Mouse (Mus musculus): ENCODE measurements at regions not wholly inside any gene's neighbourhood (a gene's known extent, or its start where the extent isn't known, plus 50 kb on each side); places are given as distances from the start of the nearest gene placed in this dataset.

DNA sequence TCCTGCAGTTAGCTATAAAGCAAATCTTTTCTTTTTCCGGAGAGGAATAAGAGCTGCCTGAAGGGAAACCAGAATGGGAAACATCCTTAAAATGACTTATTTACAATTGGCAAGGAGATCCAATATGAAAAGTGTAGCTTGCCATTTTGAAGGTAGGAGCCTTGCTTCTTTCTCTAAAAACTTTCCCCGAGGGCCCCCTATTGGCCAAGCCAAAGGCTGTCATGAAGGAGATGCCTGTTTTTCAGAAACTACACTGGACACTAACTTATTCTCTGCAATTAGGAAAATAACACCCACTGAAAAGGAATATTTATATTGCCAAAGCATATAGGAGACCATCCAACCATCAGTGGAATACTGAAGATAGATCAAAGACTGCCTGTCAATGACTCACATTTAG, 312.8 kb upstream of the Thrb start:
- no peak for DNase-seq
- intact Hi-C loops (cut with DNase I; ENCODE audit: low total_unique reads) = no loop called here

DNA sequence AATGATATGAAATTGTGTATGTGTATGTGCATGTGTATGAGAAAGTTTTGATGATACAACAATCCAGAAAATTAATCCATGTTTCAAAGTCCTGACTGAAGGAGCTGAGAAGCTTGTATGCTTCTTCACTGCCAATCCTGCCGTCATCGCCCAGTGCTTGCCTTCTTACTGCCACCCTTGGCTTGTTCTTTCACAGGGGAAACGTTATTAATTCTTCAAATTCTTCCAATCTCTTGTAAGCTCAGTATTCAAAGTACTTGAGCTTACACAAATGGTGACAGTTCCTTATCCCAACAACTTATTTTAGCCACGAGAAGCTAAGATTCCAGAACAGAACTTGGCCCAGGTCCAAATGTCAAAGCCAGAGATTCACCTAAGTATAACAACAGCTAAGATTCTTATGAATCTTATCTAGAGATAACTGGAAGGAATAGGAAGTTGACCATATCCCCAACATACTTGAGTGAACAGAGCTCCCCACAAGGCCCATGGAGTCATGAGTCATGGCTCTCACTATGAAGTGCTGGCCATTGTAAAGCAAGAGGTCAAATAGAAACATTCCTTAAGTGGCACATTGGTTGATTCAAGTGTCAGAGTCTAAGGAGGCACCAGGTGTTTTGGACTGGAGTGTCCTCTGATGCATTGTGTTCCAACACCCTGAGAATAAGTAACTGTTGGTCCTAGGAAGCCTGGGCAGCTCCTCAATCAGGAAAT, 307.6 kb upstream of the Thrb start:
- no peak for DNase-seq
- intact Hi-C loops (cut with DNase I; ENCODE audit: low total_unique reads) = no loop called here

DNA sequence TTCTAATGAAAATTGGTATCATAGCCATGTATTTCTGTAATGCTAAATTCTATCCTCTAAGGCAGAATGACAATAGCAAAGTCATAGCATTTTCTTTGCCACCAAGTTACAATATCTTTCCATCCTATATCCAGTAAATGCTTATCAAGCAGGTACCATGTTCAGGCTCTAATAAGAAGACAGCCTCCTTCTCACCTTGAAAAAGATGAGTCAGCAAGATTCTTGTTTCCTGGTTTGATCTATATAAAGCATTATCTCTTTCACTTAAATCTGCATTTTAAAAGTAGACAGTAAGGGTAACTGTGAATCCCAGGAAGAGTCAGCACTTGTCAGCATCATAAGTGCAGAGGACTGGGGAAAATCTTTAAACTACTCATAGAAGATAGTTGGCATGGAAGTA, 298.2 kb upstream of the Thrb start:
- intact Hi-C loops (cut with DNase I; ENCODE audit: low total_unique reads) = no loop called here
- DNase-seq = no peak

DNA sequence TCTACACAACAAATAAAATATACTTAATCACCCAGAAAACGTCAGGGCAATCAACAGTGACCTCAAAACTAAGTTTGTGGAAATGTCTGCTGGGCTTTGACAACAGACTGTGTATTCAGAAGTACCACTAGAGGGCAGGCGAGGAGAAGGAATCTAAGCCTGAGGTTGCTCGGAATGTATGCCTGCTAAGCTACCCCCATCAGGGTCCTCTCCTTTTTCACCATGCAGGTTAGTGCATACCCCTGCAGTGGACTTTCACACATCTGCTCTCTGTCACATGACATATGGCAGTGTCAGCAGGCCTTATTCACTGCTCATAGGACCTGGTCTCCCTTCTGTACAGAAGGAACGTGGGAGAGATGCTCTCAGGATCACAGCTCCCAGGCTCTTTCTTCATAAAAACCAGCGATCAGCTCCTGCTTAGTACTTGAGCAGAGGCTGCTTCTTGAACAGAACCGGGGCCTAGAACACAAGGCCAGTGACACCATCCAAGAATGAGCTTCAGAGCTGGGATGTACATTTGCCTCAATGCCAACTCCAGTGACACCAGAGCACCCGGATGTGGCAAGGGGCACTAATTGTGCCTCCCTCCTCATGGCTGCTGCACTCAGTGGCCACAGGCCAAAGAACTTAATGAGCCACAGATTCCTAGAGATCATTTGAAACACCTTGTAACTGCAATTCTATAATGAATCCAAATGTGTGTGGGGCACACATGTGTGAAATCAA, 257.1 kb upstream of the Thrb start:
- peak; percentile 5 for DNase-seq

DNA sequence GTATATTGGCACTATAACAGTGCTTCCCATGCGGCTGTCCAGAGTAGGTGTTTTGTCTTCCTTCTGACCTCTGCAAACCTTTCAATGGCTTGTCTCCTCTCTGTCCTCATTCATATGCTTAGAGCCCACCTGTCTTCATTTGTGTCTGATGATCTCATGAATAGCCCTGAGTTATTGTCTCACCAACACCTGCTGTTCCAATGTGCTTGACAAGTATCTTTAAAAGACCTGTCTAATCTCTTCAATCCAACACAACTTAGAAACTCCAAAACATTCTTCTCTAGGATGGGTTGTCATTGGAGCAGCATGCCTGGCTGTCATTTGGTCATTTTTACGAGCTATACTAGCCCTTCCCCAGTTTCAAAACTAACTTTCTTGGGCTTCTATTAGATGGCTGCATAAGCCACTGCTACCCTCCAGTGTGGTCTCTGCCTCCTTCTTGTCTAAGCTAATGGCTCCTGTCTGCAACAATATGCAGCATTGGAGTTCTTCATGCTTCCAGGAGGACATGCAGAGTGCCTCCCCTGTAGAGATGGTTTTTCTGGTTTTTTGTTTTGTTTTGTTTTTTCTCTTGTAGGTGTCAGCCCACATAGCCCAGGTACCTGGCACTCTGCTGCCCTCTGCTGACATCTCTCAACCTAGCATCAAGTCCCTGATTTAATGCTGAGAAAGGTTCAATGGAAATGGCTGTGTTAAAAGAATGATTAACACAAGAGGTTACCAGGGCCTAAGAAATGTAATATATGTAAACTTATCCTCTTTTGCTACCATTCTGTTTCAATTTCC, 254.3 kb upstream of the Thrb start:
- intact Hi-C loops (cut with DNase I; ENCODE audit: low total_unique reads) = no loop called here

More for the DNA sequence above, 257.1 kb upstream of the Thrb start:
- intact Hi-C loops (cut with DNase I; ENCODE audit: low total_unique reads) = no loop called here

DNA sequence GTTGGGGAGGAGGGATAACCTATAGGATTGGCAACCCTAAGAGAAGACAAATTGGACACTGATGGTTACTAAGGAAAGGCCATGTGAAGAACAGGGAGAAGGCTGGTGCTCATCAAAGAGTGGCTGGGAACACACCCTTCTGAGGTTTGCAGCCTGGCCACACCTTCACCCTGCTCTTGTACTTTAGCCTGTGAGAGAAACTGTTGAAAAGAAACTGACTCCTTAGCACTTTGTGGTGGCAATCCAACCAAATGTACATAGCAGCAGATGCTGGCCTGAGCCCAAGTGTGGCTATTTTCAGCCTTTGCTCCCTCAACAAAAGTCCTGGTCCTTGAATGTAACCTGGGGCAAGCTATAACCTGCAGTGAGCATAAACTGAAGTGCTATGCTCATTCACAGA, 253.2 kb upstream of the Thrb start:
- intact Hi-C loops (cut with DNase I; ENCODE audit: low total_unique reads) = no loop called here
- no peak for DNase-seq

More for the DNA sequence above, 254.3 kb upstream of the Thrb start:
- peak; percentile 10 for DNase-seq

DNA sequence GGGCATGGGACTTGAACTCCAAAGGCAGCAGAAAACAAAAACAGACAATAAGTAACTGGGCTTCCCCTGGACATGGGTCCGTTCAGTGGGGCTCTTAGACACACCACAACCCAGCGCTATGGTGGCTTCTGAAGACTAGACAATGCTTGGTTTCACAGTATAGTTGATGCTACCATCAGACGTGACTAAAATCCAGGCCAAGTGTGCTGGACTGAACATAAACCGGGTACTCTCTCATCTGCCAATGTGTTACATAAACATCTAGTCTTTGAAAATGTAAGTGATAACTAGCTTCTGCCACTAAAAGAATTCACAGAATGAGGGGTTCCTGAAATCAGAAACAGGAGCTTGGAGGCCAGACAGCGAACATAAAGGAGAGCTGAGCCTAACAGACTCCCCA, 251.7 kb upstream of the Thrb start:
- intact Hi-C loops (cut with DNase I; ENCODE audit: low total_unique reads) = no loop called here
- DNase-seq = no peak

DNA sequence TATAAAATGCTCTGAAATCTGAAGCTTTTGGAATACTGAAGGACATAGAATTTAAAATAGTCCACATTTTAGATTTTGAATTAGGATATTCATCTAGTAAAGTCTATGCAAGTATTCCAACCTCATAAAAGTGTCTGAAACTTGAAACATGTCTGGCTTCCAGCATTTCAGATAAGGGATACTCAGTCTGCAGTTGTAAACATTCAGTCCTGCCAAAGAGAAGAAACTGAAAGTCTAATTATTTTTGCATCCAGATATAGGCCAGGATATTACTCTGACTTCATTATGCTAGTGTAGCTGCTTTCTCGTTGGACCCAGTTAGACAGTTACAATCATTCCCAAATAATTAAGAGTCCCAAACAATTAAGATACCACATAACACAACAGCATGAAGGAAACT, 251.2 kb upstream of the Thrb start:
- no peak for DNase-seq
- intact Hi-C loops (cut with DNase I; ENCODE audit: low total_unique reads) = no loop called here

DNA sequence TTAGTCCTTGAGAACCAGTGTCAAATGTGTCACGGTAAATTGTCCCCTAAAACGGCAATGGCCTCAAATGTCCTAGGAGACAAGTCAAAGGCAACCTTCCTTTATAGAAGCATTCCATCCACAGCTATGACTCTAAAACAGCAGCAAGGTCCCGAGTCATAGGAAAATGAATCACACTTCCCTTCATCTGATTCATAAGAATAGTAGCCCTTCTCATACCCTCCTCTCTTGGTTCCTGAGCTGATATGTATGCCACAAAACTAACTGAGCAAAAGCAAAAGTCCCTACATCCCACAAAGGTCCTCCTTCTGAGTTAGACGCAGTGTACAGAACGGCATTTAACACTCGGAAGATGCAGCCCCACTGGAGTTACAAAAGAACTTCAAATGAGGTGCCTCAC, 250.6 kb upstream of the Thrb start:
- no peak for DNase-seq
- intact Hi-C loops (cut with DNase I; ENCODE audit: low total_unique reads) = no loop called here

DNA sequence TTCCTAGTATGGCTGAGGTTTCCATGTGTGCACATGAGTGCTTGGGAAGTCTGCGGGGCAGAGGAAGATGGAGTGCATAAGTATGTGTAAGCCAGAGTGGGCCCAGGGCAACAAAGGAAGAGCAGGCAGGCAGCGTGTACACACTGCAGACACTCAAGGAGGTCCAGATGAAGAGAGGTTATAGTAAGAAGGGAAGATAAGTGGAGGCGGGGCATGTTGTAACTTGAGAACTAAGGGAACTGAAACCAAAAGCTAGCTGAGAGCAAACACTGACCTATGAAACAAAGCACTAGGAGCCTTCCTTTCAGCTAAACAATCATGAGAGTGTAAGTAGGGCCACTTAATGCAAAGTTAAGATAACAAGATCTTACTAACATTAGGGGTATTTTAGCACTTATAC, 249.3 kb upstream of the Thrb start:
- intact Hi-C loops (cut with DNase I; ENCODE audit: low total_unique reads) = no loop called here
- no peak for DNase-seq

DNA sequence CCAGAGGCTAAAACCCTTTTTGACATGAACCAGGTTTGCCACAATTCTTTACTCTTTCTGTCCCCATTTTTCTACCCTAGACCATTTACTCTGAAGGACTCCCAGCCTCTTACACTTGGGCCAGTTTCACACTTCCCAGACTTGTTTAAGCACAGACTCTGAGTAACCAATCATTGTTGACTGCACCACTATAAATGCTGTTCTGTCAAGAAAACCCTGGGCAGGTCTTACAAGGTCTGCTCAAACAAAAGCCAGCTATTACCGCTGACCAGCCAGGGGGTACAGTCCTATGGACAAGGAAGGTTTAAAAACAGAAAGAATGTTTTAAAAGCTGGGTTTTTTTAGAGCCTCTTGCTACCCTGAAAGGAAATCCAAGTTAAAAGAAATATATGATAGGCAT, 248.8 kb upstream of the Thrb start:
- no peak for DNase-seq
- intact Hi-C loops (cut with DNase I; ENCODE audit: low total_unique reads) = no loop called here

DNA sequence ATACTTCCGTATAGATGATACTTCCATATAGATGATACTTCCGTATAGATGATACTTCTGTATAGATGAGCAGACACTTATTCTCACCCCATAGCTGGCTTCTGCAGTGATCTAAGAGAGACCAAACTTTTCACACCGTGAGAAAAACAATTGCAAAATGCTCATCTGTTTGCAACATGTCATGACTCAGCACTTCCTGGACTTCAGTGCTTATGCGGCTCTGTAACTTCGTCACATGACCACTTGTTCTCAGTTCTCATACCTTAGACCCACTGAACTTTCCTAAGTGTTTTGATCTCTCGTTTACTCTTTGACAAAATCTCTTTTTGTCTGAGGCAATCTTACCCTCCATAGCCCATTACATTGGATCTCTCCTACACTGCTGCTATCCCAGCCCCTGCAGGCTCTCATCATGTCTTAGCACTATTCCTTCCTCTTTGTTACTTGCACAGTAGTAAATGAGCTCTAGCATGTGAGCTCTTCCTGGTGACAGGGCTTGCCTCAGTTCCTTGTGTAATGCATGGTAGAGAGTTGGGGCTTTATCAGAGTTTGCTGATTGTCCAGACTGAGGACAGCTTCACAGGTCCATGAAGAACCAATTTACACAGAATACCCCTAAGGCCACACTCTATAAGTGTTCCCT, 245.7 kb upstream of the Thrb start:
- no peak for DNase-seq
- intact Hi-C loops (cut with DNase I; ENCODE audit: low total_unique reads) = no loop called here

DNA sequence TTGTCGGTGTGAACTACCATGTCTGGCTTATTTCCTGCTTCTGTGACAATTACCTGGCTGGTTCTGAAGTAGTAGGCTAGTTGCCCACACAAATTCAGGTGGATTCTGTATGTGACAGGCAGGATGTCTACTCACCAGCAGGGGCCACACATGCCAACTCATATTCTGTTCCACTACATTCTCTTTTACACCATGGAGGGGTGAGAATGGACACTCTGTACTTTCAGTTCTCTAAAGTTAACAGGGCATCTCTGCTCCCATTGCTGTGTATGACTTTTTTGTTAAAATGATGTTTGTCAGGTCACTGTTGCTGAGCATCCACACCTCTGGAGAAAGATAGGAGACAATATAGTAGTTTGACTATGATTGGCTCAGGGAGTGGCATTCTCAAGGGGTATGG, 232.3 kb upstream of the Thrb start:
- DNase-seq = no peak
- intact Hi-C loops (cut with DNase I; ENCODE audit: low total_unique reads) = no loop called here

DNA sequence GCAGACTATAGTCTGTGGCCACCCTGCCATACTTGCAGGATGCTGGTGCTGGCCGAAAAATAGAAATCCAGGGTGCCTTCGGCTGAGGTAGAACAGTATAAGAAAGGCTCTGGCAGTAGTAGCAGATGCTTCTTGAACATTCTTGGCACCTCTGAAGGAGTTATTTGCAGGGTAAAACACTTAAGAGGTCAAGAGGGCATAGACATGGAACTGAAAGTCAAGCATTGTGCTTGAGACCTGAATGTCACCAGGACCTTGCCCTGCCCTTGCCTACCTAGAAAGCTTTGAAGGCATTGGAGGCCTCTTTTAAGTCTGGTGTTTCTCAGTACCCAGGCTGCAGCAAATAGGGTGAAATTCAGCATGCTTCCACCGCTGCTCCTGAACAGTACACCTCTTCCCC, 230.9 kb upstream of the Thrb start:
- DNase-seq = no peak
- intact Hi-C loops (cut with DNase I; ENCODE audit: low total_unique reads) = no loop called here

DNA sequence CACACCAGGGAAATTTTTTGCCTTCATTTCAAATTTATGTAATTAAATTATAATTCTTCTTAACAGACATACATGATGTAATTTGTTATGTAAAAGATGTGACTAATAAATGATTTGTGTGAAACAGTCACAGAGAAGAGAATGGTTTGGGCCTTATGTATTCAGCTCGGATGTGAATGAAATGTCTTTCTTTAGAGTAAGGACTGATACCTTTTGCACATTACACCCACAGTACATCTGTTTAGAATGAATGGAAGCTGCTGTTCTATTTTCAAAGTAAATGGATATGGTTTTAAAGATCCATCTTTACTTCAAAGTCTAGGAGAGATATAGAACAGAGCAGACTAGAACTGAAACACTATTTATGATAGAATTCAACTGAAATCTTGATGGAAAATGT, 226.7 kb upstream of the Thrb start:
- intact Hi-C loops (cut with DNase I; ENCODE audit: low total_unique reads) = no loop called here
- no peak for DNase-seq

DNA sequence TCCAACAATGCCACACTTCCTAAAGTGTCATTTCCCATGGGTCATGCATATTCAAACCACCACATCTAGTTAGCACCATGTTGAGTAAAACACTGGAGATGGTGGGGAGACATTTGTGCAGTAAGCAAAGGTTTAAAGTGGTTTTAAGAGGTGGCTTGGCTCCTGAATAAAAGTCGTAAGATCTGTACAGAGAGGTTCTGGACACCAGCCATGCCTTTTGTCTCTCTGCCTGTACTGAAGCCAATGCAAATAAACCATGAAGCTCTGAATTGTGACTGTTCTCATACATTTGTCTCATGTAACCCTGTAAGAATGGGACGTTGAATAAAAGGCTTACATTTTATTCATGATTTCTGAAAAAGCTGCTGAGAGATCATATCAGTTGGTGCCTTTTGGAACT, 202.1 kb upstream of the Thrb start:
- DNase-seq = no peak
- intact Hi-C loops (cut with DNase I; ENCODE audit: low total_unique reads) = no loop called here

DNA sequence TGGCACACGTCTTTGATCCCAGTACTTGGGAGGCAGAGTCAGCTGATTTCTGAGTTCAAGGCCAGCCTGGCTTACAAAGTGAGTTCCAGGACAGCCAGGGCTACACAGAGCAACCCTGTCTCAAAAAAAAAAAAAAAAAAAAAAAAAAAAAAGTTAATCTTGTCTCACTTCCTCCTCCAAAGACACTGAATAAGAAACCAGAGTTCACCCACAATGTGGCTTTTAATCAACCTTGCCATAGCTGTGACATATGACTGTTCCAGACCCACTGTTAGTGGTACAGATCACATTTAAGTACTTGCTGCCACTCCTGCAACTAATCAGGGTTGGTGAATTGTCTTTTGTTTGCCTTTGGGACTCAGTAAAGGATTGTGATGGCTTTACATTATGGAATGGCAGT, 181.1 kb upstream of the Thrb start:
- intact Hi-C loops (cut with DNase I; ENCODE audit: low total_unique reads) = no loop called here
- DNase-seq = no peak

DNA sequence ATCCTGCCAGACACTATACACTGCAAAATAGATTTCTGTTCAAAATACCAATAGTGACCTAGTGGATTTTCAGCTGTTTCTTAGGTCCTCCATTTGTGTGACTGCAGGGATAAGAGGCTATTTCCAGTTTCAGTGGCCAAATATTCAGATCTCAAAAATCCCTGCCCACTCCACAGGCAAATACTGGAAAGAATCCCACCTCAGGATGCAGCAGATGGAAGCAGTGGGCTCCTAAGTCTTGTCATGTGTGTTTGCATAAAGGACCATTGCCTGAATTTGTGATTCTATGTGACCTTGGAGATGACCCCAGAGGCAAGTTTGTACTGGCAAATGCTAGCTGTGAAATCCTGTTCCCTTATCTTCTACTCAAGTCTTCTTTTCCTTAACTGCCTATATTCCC, 175.2 kb upstream of the Thrb start:
- no peak for DNase-seq
- intact Hi-C loops (cut with DNase I; ENCODE audit: low total_unique reads) = no loop called here

DNA sequence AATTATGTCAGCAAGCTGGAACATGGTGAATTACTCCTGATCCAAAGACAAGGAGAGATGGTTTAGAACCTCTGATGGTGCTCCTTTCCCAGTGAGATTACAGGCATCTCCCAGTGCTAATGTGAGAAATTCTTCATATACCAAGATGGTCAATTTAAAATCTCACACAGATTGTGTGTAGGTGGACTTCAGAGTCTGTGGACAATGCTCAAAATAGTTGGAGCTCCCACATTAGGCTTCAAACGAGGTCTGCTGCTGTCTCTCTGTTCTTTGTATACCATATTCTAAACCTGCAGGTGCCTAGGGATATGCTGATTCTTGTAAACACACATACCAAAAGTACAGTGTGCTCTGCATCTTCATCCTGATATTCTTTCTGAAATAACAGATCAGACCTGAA, 146.3 kb upstream of the Thrb start:
- intact Hi-C loops (cut with DNase I; ENCODE audit: low total_unique reads) = no loop called here

DNA sequence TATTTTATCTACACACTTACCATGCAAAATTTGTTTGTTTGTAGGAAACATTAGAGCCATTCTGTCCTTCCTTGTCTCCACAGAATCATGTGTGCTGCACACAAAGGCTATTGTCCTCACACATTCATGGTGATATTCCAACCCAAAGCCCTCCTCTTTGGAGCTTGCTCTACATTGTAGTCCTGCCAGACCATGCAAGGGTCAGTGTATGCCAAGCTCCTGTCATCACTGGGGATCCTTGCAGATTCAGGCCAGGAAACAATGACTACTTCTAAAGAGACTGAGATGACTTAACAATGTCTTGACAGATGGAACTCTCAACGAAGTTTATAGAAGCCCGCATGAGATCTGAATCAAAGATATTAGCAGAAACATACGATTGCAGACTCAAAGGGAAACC, 137.4 kb upstream of the Thrb start:
- DNase-seq = peak; percentile 4
- intact Hi-C loops (cut with DNase I; ENCODE audit: low total_unique reads) = no loop called here

More for the DNA sequence above, 146.3 kb upstream of the Thrb start:
- DNase-seq = no peak
